Mouse (Mus musculus) bone marrow macrophage, adult 2 months (primary cell): ENCODE data around the gene Prkn.

Source experiments
- CTCF ChIP-seq: IDR thresholded peaks from 2 replicates; pipeline ENCODE4 v1.5.1; 2012; ENCODE audit warnings: low read depth, mild to moderate bottlenecking, low read length, moderate library complexity
- POLR2A ChIP-seq: IDR thresholded peaks from 2 replicates; pipeline ENCODE4 v1.6.1; 2012; ENCODE audit warnings: mild to moderate bottlenecking, low read depth, low read length, borderline replicate concordance

- TF ChIP-seq POLR2A: no peak
- TF ChIP-seq CTCF: no peak
Measured at GRCm38 (mm10) chr17:11881110-11881820, 1041.1 kb downstream of the Prkn start.
